Mouse (Mus musculus): ENCODE measurements around the gene Mttp.
"Not testable (repeated sequence)": the region's sequence is repeated elsewhere in the genome, so short reads cannot be mapped to it uniquely, and the experiment has no call there.

The Mttp gene

GRCm38 (mm10) chr3:138144642-138145171 is at the start of gene Mttp:
TSS of gene Mttp (minus strand) at chr3:138144968.
- DNase-seq = peak; percentile 72

DNA sequence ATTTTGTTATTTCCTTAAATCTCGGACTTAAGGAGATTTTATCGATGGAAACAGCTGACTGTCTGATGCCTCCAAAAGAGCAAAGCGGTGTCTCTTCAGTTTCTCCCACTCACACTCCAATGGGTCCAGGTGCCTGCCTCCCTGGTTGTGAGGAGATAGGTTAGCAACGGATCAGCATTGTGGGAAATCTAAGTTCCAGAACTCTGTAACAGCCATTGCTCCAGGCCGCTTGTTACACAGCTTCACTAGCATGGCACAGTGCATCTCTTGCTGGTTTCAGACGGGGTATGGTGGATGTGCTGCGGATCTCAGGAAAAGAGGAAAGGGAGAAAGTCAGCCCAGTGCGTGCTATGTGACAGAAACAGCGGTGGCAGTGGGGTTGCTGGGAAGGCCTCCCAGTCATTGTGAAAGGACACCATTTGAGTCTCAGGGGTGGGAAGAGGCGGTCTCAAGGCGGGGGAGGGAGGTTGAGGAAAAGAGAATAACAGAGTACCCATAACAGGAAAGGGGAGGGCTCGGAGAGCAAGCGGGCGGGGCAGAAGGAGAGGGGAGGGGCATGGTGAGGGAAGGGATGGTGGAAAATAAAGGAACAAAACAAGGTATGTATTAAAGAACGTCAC is 49.0 kb upstream of the Mttp start, which contains the start of gene 4930579F01Rik:
TSS of gene 4930579F01Rik (minus strand) at position 143 of the 620 bp plus-strand sequence.
- DNase-seq = no peak

- no peak for DNase-seq
These were observed 47.5 kb upstream of the Mttp start for GRCm38 (mm10) chr3:138192260-138192659.

- no peak for DNase-seq
These were observed 41.5 kb upstream of the Mttp start for GRCm38 (mm10) chr3:138185995-138186930.

GRCm38 (mm10) chr3:138185290-138185689 is 40.5 kb upstream of the Mttp start:
- no peak for DNase-seq

- no peak for DNase-seq
These were observed 38.6 kb upstream of the Mttp start for GRCm38 (mm10) chr3:138183371-138183770.

DNA sequence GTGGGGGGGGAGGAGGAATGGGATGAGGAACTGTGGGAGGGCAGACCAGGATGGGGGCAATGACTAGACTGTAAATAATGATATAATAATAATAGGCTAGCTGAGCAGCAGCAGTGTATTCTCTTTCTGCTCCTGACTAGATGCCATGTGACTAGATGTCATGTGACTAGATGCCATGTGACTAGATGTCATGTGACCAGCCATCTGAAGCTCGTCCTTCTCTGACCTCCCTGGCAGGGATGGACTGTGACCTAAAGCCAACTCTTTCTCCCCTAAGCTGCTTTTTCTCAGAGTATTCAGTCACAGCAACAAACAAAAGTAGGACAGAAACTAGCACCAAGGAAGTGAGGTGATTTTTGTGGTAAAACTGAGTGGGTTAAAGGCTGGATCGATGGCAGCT is 37.3 kb upstream of the Mttp start:
- no peak for DNase-seq

GRCm38 (mm10) chr3:138175551-138175950 is 30.8 kb upstream of the Mttp start:
- no peak for DNase-seq

DNA sequence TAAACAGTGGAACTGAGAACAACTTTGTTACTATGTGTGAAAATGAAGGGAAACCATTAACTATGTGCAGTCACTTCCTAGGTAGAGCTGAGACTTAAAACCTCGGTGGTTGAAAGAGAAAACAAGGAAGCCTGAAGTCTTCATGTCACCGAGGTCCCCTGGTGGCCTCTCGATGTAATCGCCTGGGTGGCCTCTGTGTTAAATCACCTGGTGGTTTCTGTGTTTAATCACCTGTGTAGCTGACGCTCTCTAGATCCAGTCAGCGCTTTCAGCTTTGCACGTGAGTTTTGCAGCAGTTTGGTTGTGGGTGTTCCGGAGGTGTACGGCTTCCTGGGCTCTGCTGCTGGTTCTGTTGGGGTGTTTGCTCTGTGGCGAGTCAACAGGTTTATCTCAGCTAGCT is 28.5 kb upstream of the Mttp start:
- DNase-seq = no peak

GRCm38 (mm10) chr3:138162553-138163183 is 17.9 kb upstream of the Mttp start:
- DNase-seq = no peak

GRCm38 (mm10) chr3:138161623-138162022 is 16.9 kb upstream of the Mttp start:
- no peak for DNase-seq

DNA sequence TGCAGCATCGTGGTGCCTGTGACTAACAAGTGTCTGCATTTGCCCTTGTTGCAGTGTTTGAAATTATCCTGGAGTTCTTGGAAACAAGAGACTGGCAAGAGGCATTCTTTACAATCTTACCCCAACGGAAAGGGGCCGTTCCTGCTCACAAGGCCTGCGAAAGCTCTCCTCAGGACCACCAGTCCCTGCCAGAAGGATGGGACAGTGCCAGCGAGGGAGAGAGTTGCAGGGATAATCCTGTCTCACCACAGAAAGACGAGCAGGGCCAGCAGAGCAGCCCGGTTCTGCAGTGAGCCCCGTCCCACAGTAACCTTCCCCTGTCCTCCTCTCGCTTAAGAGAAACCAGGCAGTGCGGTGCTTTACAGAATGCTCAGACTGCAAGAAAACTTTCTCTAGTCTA is 11.9 kb upstream of the Mttp start:
- no peak for DNase-seq

DNA sequence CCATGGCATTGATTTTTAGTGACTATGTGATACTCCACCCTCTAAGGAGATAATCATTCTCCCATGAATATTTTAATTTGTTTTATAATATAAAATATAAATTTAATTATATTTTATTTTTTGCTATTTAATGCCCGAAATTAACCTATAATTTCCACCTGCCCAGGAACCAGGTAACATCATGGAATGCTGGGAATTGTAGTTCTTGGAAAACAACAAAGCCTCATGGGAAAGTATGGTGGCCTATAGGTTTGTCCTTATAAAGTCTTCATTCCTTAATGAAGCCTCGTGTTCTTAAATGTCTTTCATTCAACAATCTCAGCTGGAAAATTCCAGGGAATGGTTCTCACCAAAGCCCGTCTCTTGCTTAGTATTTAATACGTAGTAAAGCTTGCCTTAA is 10.3 kb upstream of the Mttp start:
- no peak for DNase-seq

GRCm38 (mm10) chr3:138148811-138149210 is 4.0 kb upstream of the Mttp start:
- no peak for DNase-seq

GRCm38 (mm10) chr3:138144060-138144641 is 617 bp downstream of the Mttp start:
- DNase-seq = no peak

DNA sequence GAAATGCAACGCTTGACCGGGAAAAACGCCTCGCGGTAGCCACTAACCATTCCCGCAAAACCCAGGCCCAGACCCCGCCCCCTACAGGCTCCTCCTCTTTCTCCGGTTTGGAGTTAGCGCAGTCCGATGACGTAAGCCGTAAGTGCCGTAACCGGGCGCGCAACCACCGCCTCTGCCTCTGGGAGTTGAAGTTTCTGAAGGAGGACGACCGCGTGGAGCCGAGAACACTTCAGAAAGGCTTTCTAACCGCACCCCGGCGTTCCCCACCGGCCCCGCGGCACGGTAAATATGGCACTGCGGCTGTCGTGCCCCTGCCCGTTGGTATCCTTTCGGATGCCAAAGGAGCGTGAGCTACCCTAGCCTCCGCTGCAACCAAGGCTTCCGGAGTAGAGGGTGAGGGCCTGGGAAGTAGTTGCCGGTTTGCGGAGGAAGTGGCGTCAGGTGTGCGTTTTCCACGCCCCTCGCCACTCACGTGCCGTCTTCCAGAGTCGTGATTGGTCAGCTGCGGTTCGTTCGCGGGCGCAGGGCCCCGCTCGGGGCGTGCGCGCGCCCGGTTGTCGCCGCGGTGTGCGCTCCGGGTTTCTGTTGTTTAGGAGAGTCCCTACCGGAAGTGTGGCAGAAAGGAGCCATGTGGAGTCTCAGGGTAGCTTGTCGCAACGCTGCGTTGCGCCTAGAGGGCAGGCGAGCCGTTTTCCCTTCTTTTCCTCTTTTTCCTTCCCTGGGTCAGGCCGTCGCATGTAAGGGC is 1.3 kb downstream of the Mttp start, which contains the start of gene Trmt10a:
TSS of gene Trmt10a (plus strand) at position 134 of the 745 bp plus-strand sequence.
- peak; percentile 98 for DNase-seq

DNA sequence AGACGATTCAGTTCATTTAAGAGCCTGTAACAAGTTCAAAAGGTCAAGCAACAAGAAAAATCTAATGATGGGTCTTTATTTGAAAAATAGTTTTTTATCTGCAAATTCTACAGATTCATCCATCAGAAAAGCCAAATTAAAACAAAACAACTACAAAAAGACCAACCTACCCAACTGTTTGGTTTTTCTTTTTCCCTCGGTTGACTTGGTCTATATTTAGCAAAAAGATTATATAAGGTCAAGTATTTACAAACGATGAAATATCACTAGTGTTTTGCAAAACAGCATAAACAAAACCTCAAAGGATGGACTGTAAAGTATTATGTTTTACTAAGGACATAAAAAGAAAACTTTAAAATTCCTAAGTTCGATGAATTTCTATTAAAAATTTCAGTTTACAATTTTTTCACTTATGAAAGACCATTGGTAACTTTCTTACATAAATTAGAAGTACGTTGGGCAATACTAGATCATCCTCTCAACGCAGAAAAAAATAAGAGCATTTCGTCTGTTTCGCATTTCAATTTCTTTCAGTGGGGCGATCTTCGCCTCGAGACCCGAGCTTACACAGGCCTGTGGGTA is 1.9 kb downstream of the Mttp start:
- DNase-seq = no peak

GRCm38 (mm10) chr3:138142052-138142732 is 2.6 kb downstream of the Mttp start:
- no peak for DNase-seq

- no peak for DNase-seq
These were observed 5.1 kb downstream of the Mttp start for GRCm38 (mm10) chr3:138139663-138140062.

GRCm38 (mm10) chr3:138138146-138138545 is 6.6 kb downstream of the Mttp start:
- DNase-seq = not testable (repeated sequence)

- DNase-seq = no peak
These were observed 10.2 kb downstream of the Mttp start for GRCm38 (mm10) chr3:138134528-138134927.

All from cerebellum, adult 11 months (tissue).